Mouse (Mus musculus) midbrain, embryonic 16.5 days (tissue): ENCODE measurements at regions not wholly inside any gene's neighbourhood (a gene's known extent, or its start where the extent isn't known, plus 50 kb on each side); places are given as distances from the start of the nearest gene placed in this dataset.

Experiments
- ATAC-seq: fragments of 200-750 bp; cut with Nextera tagmentation; 2 replicates; pipeline ENCODE4 v1.8.0; 2017; ENCODE audit warnings: moderate TSS enrichment
- H3K27ac ChIP-seq: fragments of 300-500 bp; sonication (generic); 2 replicates; pipeline ENCODE4 v1.5.1; 2014; ENCODE audit warnings: mild to moderate bottlenecking, low read length, mixed read lengths
- H3K27me3 ChIP-seq: fragments of 300-500 bp; sonication (generic); 2 replicates; pipeline ENCODE4 v1.6.1; 2014; ENCODE audit warnings: low read depth, low read length, mixed read lengths; ENCODE audit not compliant: control insufficient read depth, insufficient read depth
- H3K36me3 ChIP-seq: fragments of 300-500 bp; sonication (generic); 2 replicates; pipeline ENCODE4 v1.6.1; 2014; ENCODE audit warnings: mild to moderate bottlenecking, low read length, moderate library complexity, mixed read lengths; ENCODE audit not compliant: control insufficient read depth, insufficient read depth
- H3K4me1 ChIP-seq: fragments of 300-500 bp; sonication (generic); 2 replicates; pipeline ENCODE4 v1.6.1; 2014; ENCODE audit warnings: mild to moderate bottlenecking, low read length, mixed read lengths; ENCODE audit not compliant: control insufficient read depth, insufficient read depth
- H3K4me2 ChIP-seq: fragments of 300-500 bp; sonication (generic); 2 replicates; pipeline ENCODE4 v1.6.1; 2014; ENCODE audit warnings: mild to moderate bottlenecking, low read length, mixed read lengths
- H3K4me3 ChIP-seq: fragments of 300-500 bp; sonication (generic); 2 replicates; pipeline ENCODE4 v1.5.1; 2014; ENCODE audit warnings: low read depth, mild to moderate bottlenecking, low read length, moderate library complexity, mixed read lengths
- H3K9ac ChIP-seq: fragments of 300-500 bp; sonication (generic); 2 replicates; pipeline ENCODE4 v1.6.1; 2014; ENCODE audit warnings: low read depth, low read length, mixed read lengths
- H3K9me3 ChIP-seq: fragments of 300-500 bp; sonication (generic); replicated peaks from 2 replicates; pipeline ENCODE4 v1.6.1; 2014; ENCODE audit warnings: mild to moderate bottlenecking, low read length, mixed read lengths; ENCODE audit not compliant: control insufficient read depth, poor library complexity, severe bottlenecking
- WGBS: fragments of 180-500 bp; shearing (Covaris S2); extraction: QIAGEN DNeasy Blood & Tissue Kit; methylation state at CpG from one replicate; pipeline ENCODE4 v1.1.7; 2014; 5-methylcytosine and 5-hydroxymethylcytosine counted together

GRCm38 (mm10) chr5:91727448-91727847 lies 210.0 kb downstream of the Parm1 start:
- Histone ChIP-seq H3K27me3 (peaks cover 15% of the 10 kb centered on the region), H3K27ac (no peak overlapping the region), H3K36me3 (no peaks in the 10 kb centered on the region), H3K9ac (no peak overlapping the region), H3K4me1 (0 out of 2 replicates have a peak, but pooled peaks cover 3% of the 10 kb centered on the region), H3K4me3 (no peak overlapping the region), H3K9me3 (no peaks in the 10 kb centered on the region), H3K4me2 (no peak overlapping the region)
- no peak for ATAC-seq
- 49% methylated on average over 2 of the region's 2 CpGs for WGBS

GRCm38 (mm10) chr5:91726118-91726500 lies 208.7 kb downstream of the Parm1 start:
- Histone ChIP-seq H3K36me3 (no peaks in the 10 kb centered on the region), H3K27me3 (peaks cover 15% of the 10 kb centered on the region), H3K9ac (no peak overlapping the region), H3K9me3 (no peaks in the 10 kb centered on the region), H3K4me2 (no peak overlapping the region), H3K4me1 (0 out of 2 replicates have a peak, but pooled peaks cover 3% of the 10 kb centered on the region), H3K27ac (no peak overlapping the region), H3K4me3 (no peak overlapping the region)
- 85% methylated on average over 6 of the region's 6 CpGs for WGBS
- ATAC-seq = no peak

- 87% methylated on average over 4 of the region's 4 CpGs for WGBS
- no peak for ATAC-seq
- Histone ChIP-seq H3K27me3 (peaks cover 18% of the 10 kb centered on the region), H3K4me1 (0 out of 2 replicates have a peak, but pooled peaks cover 3% of the 10 kb centered on the region), H3K4me2 (no peak overlapping the region), H3K36me3 (no peaks in the 10 kb centered on the region), H3K4me3 (no peak overlapping the region), H3K27ac (no peak overlapping the region), H3K9me3 (no peaks in the 10 kb centered on the region), H3K9ac (no peak overlapping the region)
Observed at GRCm38 (mm10) chr5:91725380-91726117, 208.1 kb downstream of the Parm1 start.

GRCm38 (mm10) chr5:91724881-91725280 lies 207.5 kb downstream of the Parm1 start:
- H3K9ac ChIP-seq = no peak overlapping the region
- H3K4me3 ChIP-seq = no peak overlapping the region
- no peaks in the 10 kb centered on the region for H3K36me3 ChIP-seq
- peaks cover 19% of the 10 kb centered on the region for H3K27me3 ChIP-seq
- WGBS = 96% methylated on average over 1 of the region's 1 CpGs
- 0 out of 2 replicates have a peak, but pooled peaks cover 3% of the 10 kb centered on the region for H3K4me1 ChIP-seq
- no peak for ATAC-seq
- H3K9me3 ChIP-seq = no peaks in the 10 kb centered on the region
- no peak overlapping the region for H3K27ac ChIP-seq
- H3K4me2 ChIP-seq = no peak overlapping the region

- Histone ChIP-seq H3K36me3 (no peaks in the 10 kb centered on the region), H3K4me3 (no peak overlapping the region), H3K27me3 (peaks cover 21% of the 10 kb centered on the region), H3K4me1 (0 out of 2 replicates have a peak, but pooled peaks cover 3% of the 10 kb centered on the region), H3K9ac (no peak overlapping the region), H3K27ac (no peak overlapping the region), H3K4me2 (no peak overlapping the region), H3K9me3 (no peaks in the 10 kb centered on the region)
- no peak for ATAC-seq
- 27% methylated on average over 1 of the region's 1 CpGs for WGBS
Observed at GRCm38 (mm10) chr5:91723416-91723815, 206.0 kb downstream of the Parm1 start.

GRCm38 (mm10) chr5:91722982-91723381 lies 205.6 kb downstream of the Parm1 start:
- WGBS = 8% methylated on average over 5 of the region's 5 CpGs
- ATAC-seq = peak; percentile 63; the same call in 1 of the 2 replicates
- H3K27me3 ChIP-seq = peaks cover 21% of the 10 kb centered on the region

GRCm38 (mm10) chr5:91722403-91722802 lies 205.0 kb downstream of the Parm1 start:
- no peak overlapping the region for H3K9ac ChIP-seq
- no peak overlapping the region for H3K4me2 ChIP-seq
- WGBS = 48% methylated on average over 5 of the region's 5 CpGs
- no peak overlapping the region for H3K4me3 ChIP-seq
- no peak for ATAC-seq
- H3K4me1 ChIP-seq = 0 out of 2 replicates have a peak, but pooled peaks cover 5% of the 10 kb centered on the region
- no peaks in the 10 kb centered on the region for H3K36me3 ChIP-seq
- H3K27ac ChIP-seq = no peak overlapping the region
- peaks cover 21% of the 10 kb centered on the region for H3K27me3 ChIP-seq
- no peaks in the 10 kb centered on the region for H3K9me3 ChIP-seq

More at GRCm38 (mm10) chr5:91722982-91723381, 205.6 kb downstream of the Parm1 start:
- Histone ChIP-seq H3K27ac (no peak overlapping the region), H3K9ac (no peak overlapping the region), H3K4me3 (no peak overlapping the region), H3K4me2 (no peak overlapping the region), H3K4me1 (0 out of 2 replicates have a peak, but pooled peaks cover 3% of the 10 kb centered on the region), H3K36me3 (no peaks in the 10 kb centered on the region), H3K9me3 (no peaks in the 10 kb centered on the region)

GRCm38 (mm10) chr5:91721231-91722096 lies 204.0 kb downstream of the Parm1 start:
- H3K4me2 ChIP-seq = no peak overlapping the region
- 83% methylated on average over 9 of the region's 9 CpGs for WGBS
- H3K4me1 ChIP-seq = peaks cover 8% of the 10 kb centered on the region; the same call in 1 of the 2 replicates
- H3K4me3 ChIP-seq = no peak overlapping the region
- H3K9ac ChIP-seq = no peak overlapping the region
- no peaks in the 10 kb centered on the region for H3K36me3 ChIP-seq
- no peaks in the 10 kb centered on the region for H3K9me3 ChIP-seq
- peaks cover 14% of the 10 kb centered on the region for H3K27me3 ChIP-seq
- no peak overlapping the region for H3K27ac ChIP-seq
- no peak for ATAC-seq

GRCm38 (mm10) chr5:91713020-91713419 lies 195.6 kb downstream of the Parm1 start:
- ATAC-seq = no peak
- 35% methylated on average over 8 of the region's 8 CpGs for WGBS
- no peaks in the 10 kb centered on the region for H3K27me3 ChIP-seq

More at GRCm38 (mm10) chr5:91713020-91713419, 195.6 kb downstream of the Parm1 start:
- Histone ChIP-seq H3K9ac (no peak overlapping the region), H3K36me3 (no peaks in the 10 kb centered on the region), H3K4me1 (peaks cover 5% of the 10 kb centered on the region; the same call in 1 of the 2 replicates), H3K4me2 (no peak overlapping the region), H3K27ac (no peak overlapping the region), H3K4me3 (no peak overlapping the region), H3K9me3 (no peaks in the 10 kb centered on the region)
